Mouse (Mus musculus) left cerebral cortex, adult 8-10 months (tissue): ENCODE measurements at regions not wholly inside any gene's neighbourhood (a gene's known extent, or its start where the extent isn't known, plus 50 kb on each side); places are given as distances from the start of the nearest gene placed in this dataset.

Experiments
- DNase-seq, 2 experiments: peaks; one replicate each; pipeline ENCODE4 v3.0.0; 2022; ENCODE audit warnings: low spot score in 2 of 2

- DNase-seq, result no peak
Measured at GRCm38 (mm10) chr9:120676771-120677170, 105.5 kb downstream of the Rpl14 start.

GRCm38 (mm10) chr9:120677216-120677615, 106.0 kb downstream of the Rpl14 start:
- no peak for DNase-seq

- no peak for DNase-seq
Measured at GRCm38 (mm10) chr9:120679822-120680426, 108.7 kb downstream of the Rpl14 start.

- no peak for DNase-seq
Measured at GRCm38 (mm10) chr9:120681404-120681803, 110.2 kb downstream of the Rpl14 start.

GRCm38 (mm10) chr9:120685961-120686360, 114.7 kb downstream of the Rpl14 start:
- no peak for DNase-seq

GRCm38 (mm10) chr9:120689025-120689424, 117.8 kb downstream of the Rpl14 start:
- DNase-seq, result no peak

GRCm38 (mm10) chr9:120690510-120690909, 119.3 kb downstream of the Rpl14 start:
- DNase-seq, result no peak

- DNase-seq, result peak in 1 of 2 experiments; percentile 64
Measured at GRCm38 (mm10) chr9:120690961-120691941, 120.0 kb downstream of the Rpl14 start.

GRCm38 (mm10) chr9:120691971-120692401, 120.7 kb downstream of the Rpl14 start:
- no peak for DNase-seq

- no peak for DNase-seq
Measured at GRCm38 (mm10) chr9:120694457-120694856, 123.2 kb downstream of the Rpl14 start.

- DNase-seq, result no peak
Measured at GRCm38 (mm10) chr9:120695966-120696365, 124.7 kb downstream of the Rpl14 start.

- no peak for DNase-seq
Measured at GRCm38 (mm10) chr9:120697749-120698148, 126.5 kb downstream of the Rpl14 start.

GRCm38 (mm10) chr9:120699781-120700180, 128.5 kb downstream of the Rpl14 start:
- DNase-seq, result no peak

- DNase-seq, result peak in 1 of 2 experiments; percentile 73
Measured at GRCm38 (mm10) chr9:120702836-120703235, 131.6 kb downstream of the Rpl14 start.

GRCm38 (mm10) chr9:120703291-120703930, 132.2 kb downstream of the Rpl14 start:
- no peak for DNase-seq

GRCm38 (mm10) chr9:120706562-120707198, 135.4 kb downstream of the Rpl14 start:
- DNase-seq, result no peak

- DNase-seq, result no peak
Measured at GRCm38 (mm10) chr9:120708507-120708906, 137.3 kb downstream of the Rpl14 start.

- no peak for DNase-seq
Measured at GRCm38 (mm10) chr9:120709146-120709655, 138.0 kb downstream of the Rpl14 start.

GRCm38 (mm10) chr9:120712987-120713386, 141.7 kb downstream of the Rpl14 start:
- DNase-seq, result no peak

GRCm38 (mm10) chr9:120715665-120716121, 144.4 kb downstream of the Rpl14 start:
- peak in 1 of 2 experiments; percentile 48 for DNase-seq

GRCm38 (mm10) chr9:120718812-120719211, 147.6 kb downstream of the Rpl14 start:
- DNase-seq, result no peak
